Mouse (Mus musculus) left cerebral cortex, postnatal 36 days (tissue): ENCODE measurements around the gene Gm11213. TPM values are rescaled to one million over a fixed set of nuclear protein-coding genes. Genes with fewer than 3 reads are reported as not detected.

Experiments
- DNase-seq, 2 experiments: peaks; one replicate each; pipeline ENCODE4 v3.0.0; 2021 to 2022; ENCODE audit warnings: low spot score in 2 of 2, mixed read lengths in 1 of 2
- intact Hi-C: fragments of 180-260 bp; cut with DNase I; formaldehyde crosslinking; loops from one replicate; pipeline ENCODE4 v1.15.1; 2025
- total RNA-seq, 2 experiments: library from RNA; stranded (reverse); gene quantifications; 2 replicates each; pipeline ENCODE4 v1.2.3; 2021

The Gm11213 gene
- total RNA-seq, 2 experiments from 2014 or later = not detected

DNA sequence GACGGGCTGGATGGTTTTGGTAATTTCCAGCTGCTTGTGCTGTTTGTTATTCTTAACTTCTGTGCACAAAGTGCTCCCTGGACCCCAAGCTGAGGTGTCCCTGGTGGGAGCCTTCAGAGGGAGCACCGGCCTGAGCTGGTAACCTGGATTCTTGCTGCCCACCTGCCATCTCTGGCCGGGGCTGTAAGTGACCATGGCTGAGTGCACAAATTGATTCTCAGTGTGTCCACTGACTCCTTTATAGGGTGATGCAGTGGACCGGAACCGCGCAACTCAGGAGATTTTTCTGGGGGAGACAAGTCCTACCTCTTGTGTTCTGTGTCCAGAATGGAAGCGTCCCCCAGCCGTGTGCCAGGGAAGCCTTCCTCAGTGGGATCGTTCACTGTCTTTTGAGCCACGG is 19.8 kb downstream of the Gm11213 start:
- DNase-seq = no peak
- intact Hi-C loops = no loop called here

DNA sequence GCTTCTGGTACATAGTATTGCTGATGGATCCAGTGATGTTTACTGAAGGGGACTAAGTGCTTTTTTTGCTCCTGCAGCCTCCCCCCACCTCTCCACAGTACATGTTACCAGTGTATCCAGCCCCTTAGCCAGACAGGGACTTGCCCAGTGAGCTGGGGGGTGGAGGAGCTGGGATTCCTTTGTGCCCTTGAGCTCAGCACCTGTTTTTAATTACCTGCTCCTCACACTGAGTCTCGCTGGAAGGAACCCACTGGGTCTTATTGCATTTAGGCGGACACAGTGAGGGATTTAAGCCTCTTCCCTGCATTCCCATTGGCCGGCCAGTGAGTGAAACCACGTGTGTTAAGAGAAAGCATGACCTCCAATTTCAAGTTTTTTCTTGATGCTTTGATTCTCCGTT is 22.5 kb downstream of the Gm11213 start:
- intact Hi-C loops = no loop called here
- no peak for DNase-seq

DNA sequence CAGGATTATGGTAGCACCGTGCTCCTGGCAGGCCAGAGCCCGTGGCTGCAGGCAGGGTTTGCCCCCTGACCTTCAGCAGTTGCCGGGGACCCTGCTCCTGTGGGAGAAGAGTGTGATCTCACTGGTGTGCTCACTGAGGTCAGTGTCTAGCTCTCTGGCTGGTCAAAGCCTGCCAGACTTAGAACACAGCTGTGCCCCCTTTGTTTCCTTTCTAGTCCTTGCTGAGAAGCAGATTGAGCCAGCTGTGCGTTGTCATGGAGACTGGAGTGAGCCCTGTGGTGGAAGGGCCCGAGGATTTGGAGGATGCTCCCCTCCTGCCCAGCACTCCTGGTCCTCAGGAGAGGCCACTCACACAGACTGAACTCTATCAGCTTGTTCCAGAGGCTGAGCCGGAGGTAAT is 25.0 kb downstream of the Gm11213 start:
- intact Hi-C loops = no loop called here
- no peak for DNase-seq

DNA sequence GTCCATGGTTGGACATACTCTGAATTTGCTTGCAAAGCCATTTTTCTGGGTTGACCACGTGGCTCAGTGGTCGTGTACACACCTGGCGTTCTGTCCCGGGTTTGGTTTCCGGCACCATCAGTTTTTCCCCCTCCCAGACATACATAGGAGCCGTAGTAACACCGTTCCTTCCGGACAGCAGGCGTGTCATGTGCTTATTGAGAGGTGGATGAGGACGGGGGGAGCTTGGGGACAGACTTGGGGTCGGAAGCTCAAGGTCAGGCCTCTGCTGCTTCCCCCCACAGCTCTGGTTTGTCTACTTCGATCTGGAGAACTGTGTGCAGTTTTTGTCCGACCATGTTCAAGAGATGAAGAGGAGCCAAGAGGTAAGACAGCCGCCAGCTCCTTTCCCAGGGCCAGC is 25.4 kb downstream of the Gm11213 start:
- intact Hi-C loops = no loop called here
- no peak for DNase-seq

DNA sequence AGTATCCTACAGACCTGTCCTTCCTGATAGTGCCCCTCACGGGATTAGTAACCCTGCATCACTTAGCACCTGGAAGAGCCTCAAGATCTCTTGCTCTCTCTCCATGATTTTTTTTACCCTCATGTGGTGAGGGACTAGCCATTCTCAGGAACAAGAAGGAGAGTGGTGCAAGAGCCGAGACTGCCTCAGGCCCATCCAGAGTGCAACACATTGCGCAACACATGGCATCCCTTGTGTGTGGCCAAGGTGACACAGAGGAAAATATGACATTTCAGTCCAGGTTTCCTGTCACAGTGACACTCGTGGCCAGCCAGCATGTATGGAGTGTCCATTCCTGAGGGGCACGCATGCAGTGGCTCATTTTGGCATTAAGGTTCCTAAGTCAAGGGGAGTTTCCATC is 32.4 kb downstream of the Gm11213 start:
- no peak for DNase-seq
- intact Hi-C loops = no loop called here

DNA sequence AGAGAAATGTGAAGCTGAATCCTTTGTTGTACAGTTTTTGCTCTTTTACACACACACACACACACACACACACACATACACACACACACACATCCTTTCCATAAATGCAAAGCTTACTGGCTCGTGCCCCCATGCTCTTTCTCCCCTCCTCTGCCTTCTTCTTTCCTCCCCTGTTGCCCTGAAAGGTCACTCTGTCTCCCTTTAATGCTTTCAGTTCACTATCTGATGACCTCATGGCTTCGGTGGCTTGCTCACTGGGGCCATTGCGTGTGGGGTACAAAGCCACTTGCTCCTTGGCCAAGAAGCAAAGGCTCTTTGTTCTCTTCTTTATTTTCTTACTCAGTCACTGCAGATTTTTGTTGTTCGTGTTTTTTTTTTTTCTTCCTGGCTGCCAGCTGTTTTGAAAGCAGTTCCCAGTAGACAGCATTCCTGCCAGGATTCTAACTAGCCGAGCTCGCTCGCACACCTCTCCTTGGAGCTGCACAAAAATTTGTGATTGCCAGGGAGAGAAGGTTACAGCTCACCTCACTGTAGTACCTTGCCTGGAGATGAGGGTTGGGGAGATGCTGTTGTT is 34.8 kb downstream of the Gm11213 start:
- no peak for DNase-seq
- intact Hi-C loops = no loop called here

DNA sequence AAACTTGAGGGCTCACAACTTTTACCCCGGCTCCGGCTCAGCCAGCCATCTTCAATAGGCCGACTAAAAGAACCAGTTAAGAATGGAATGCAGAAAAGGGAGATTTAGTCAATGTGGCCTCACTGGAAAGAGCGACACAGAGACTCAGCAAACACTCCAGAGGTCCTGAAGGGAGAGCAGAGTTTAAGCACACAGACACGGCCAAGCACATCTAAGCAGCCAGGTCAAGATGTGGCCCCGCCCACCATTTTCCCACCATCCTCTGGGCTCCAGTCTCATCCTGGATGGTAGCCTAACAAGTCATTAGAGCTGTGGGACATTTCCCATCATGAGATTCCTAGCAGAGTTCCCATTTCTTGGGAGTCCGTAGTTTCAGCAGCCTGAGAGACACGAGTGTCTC is 35.7 kb downstream of the Gm11213 start:
- intact Hi-C loops = no loop called here
- no peak for DNase-seq

DNA sequence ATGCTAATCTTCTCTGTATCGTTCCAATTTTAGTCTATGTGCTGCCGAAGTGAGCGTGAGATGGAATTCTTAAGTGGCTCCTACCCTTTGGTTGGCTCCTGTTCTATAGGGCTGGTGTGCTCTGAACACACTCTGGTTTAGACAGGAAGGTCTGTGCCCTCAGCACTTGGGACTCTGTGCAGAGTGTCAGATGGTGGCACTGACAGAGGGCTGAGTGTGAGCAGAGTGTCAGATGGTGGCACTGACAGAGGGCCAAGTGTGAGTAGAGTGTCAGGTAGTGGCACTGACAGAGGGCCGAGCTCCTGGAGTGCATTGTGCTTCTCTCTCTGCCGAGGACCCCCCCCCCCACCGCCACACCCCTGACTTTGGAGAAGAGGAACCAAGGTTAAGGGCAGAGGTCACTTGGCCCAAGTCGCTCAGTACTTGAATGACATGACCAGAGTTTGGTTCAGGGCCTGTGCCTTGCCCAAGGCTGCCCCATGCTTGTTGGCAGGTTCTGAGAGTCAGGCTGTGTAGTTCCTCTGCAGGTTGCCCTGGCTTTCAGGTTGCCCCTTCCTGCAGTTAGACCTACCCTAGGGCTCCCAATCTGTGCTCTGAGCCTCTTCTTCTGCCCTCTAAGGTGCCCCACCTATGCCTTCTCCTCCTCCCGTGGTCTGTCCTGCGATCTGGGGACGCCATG is 37.2 kb downstream of the Gm11213 start:
- no peak for DNase-seq

DNA sequence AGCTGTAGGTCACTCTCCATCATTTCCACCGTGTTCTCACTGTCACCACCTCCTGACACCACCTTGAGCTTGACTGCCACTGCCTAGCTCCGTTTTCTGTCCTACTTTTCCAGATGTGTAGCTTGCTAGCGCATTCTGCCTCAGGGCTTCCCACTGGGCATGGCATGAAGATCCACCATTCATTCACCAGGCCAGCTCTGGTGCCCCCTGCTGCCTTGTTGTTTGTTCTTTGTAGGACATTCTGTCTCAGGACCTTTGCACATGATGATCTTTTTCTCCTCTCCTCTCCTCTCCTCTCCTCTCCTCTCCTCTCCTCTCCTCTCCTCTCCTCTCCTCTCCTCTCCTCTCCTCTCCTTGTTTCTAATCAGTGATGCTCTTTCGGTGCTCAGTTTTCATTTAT is 42.3 kb downstream of the Gm11213 start:
- intact Hi-C loops = no loop called here
- DNase-seq = no peak

More for the DNA sequence above, 37.2 kb downstream of the Gm11213 start:
- intact Hi-C loops = no loop called here

DNA sequence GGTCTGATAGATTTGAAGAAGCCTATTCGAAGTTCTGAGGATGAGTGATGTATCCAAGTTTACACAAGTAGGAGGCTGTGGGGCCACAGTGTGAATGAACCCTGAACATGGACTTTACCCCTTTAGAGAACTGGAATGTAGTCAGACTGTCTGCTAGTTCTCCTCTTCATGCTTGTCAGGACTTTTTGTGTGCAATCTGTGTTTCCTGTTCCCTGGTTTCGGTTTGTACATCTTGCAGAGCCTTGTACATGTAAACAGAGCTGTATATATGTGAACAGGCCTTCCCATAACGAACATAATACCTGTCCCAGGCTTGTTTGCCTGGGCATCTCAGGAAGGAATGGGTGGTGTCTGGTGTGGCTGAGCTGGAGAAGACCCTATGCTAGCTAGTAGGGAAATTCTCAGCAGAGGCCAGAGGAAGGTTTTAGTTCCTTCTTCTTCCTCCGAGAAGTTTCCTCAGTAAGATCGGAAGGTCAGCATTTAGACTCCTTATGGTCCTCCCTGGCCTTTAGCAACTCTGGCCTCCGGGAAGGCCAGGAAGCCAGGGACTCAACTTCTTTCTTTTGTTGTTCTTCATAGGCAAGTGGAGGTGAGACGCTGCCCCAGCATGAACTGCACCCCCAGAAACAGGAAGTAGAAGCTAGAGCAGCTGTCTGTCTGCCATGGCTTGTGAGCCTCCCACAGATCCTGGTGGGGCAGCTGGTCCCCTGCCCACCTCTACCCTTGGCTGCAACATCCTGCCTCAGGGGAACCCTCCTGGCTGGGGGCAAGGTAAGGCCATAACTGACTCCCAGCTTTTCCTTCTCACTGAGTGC is 43.0 kb downstream of the Gm11213 start:
- DNase-seq = no peak
- intact Hi-C loops = no loop called here

DNA sequence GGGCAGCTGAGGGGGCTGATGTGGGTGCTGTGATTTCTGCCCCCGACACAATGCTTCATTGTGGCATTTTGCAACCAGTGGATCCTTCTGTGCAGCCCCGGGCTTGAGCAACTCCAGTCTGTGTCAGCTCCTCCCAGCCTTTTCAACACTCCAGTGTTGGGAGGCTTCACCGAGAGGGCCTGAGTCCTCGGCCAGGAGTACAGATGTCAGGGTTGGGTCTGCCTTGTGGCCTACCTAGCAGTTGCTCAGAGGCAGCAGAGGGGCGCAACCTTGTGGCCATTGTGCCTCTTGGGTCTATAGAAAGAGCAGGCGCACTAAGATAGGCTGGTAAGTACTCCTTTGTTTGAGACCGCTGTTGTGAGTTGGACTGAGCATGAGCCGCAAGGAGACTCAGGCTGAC is 45.0 kb downstream of the Gm11213 start:
- intact Hi-C loops = no loop called here
- DNase-seq = no peak

DNA sequence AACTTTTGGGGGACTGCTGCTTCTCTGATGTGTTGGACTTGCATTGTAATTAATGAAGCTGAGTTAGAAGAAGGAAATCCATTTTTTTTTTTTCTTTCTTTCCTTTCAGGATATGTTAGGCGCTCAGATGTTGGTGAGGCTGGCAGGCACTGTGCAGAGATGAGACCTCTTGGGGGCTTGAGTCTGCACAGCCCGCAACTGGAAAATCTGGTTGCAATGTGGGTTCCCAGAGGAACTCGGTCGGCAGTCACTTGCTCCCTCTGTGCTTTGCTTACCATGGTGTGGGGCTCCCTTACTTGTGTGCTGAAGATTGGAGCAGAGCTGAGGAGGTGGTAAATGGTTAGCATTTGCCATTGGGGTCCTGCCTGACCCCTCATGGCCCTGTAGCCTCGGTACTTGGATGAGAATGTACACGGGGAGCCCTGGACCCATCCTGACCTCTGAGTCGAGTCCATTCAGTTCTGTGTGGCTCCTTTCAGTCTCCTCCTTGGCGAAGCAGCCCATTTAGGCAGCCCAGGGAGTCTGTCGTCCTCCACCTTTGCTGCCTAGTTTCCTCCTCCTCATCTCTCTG is 45.8 kb downstream of the Gm11213 start:
- peak in 1 of 2 experiments; percentile 15 for DNase-seq

DNA sequence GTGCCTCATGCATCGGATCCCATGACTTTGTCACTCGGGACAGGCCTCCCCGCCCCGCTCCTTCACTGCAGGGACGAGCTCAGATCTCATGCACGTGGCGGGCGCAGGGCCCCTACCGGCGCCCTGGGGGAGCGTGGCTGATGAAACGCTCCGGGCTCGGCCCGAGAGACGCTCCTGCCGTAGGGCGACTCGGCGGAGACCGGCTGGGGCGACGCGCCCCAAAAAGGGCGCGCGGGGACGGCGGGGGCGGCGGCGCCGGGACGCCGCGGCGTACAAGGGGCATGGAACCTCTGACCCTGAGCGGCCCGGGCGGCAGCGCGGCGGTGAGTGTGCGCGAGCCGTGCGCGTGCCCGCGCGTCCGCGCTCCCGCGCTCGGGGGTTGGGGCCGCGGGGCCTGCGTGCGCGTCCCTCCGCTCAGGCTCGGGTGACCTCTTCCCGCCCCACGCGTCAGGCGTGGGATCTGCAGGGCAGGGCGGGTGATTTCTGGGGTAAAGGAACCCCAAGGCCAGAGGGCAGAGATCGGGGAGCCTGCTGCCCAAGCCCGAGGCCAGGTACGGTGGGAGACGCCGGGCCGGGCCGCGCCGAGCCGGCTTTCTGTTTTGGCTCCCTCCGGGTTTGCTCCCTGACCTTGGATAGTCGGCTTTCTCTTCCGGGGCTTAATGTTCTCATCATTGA is 46.5 kb downstream of the Gm11213 start, which contains the start of gene Tmem268:
Gene Tmem268 (plus strand): TSS at position 375 of the 675 bp plus-strand sequence.
- peak; percentile 72 to 80 for DNase-seq
- intact Hi-C loops = loop anchor here (2.0 to 5.0 kb wide), 3 partner anchors 14 to 141 kb away; partner anchors contain the start of gene Atp6v1g1

More for the DNA sequence above, 45.8 kb downstream of the Gm11213 start:
- intact Hi-C loops = loop anchor here (2.0 to 5.0 kb wide), 3 partner anchors 14 to 142 kb away; partner anchors contain the start of gene Atp6v1g1

DNA sequence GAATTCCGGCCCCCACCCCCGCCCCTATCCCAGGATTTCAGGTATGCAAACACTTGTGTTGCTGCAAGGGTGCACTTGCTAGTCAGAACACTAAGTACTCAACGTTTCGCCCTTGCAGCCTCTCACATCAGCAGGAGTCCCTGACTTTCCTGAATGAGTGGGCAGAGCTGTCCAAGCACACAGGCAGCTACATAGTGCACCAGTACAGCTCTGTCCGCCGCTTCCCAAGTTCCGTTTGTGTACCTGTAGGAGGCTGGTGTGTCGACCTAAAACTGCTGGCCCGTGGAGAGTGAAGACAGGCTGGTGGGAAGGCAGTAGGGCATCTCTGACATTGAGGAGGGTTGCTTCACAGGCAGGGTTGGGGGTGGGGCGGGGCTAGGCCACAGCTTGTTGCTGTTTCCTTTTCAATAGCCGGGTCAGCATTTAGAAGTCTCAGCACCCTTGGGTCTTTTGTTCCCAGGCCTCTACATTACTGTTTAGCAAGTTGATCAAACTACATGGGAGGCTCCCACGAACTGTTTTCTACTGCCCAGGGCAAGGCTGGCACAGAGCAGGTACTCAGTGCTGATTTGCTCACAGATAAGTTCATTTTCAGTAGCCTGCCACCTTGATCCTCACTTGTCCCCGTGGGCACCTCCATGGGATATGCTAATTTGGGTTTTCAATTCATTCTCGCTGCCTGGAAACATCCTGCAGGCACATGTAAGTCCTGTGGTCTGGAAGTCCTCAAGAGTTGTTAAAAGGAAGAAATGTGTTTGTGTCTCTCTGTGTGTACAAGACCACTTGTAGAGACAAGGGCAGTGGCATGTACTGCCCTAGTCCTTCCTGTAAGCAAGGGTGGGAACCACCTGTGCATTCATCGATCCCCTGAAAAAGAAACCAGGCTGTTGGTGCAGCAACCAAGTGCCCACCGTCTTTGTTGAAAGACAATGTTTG is 47.7 kb downstream of the Gm11213 start:
- intact Hi-C loops = loop anchor here (2.0 to 5.0 kb wide), 3 partner anchors 13 to 140 kb away; partner anchors contain the start of gene Atp6v1g1
- DNase-seq = no peak

DNA sequence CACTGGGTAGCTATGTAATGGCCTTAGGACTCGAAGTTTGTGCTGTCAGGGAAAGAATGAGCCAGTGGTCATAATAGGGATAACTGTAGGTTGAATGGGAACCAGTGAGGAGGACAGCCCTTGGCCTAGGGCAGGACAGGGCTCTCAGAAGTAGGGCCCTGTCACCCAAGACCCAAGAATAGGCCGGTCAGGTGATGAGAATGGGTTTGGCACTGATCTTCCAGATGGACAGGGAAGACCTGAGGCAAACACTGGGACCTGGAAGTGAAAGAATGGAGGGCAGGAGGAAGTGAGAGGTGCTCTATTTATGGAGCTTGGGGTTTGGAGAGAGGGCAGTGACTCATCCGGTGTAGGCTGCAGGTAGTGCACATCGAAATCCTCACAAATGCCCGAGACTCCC is 48.4 kb downstream of the Gm11213 start:
- DNase-seq = no peak
- intact Hi-C loops = loop anchor here (5.0 kb wide), 2 partner anchors 64 to 139 kb away; no protein-coding TSS in a partner anchor

DNA sequence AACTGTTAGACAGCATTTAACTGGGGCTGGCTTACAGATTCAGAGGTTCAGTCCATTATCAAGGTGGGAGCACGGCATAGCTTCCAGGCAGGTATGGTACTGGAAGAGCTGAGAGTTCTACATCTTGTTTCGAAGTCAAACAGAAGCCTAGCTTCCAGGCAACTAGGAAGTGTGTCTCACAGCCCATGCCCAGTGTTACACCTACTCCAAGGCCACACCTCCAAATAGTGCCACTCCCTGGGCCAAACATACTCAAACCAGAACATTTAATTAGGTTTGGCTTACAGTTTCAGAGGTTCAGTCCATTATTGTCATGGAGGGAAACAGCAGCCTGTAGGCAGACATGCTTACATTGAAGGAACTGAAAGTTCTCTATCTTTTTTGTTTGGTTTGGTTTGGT is 50.0 kb downstream of the Gm11213 start:
- intact Hi-C loops = loop anchor here (5.0 kb wide), 2 partner anchors 63 to 138 kb away; no protein-coding TSS in a partner anchor
- DNase-seq = no peak

DNA sequence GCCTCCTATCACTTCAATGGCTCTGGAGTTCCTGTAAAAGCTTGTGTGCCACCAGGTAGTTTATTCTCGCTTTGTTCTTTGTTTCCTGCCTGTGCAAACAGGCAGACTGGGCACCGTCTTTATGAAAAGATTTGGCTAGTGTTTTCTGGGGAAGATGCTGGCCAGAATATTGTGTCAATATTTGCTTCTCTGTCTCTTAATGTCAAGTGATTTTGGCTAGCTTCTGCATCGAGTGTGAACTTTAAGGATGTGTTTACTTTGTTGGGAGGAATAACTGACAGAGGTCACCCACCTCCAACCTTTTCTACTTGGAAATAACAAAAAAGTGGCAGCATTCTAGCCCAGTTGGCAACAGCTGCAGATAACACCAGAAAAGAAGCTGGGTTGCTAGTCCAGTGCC is 50.4 kb downstream of the Gm11213 start:
- intact Hi-C loops = loop anchor here (5.0 kb wide), 2 partner anchors 62 to 137 kb away; no protein-coding TSS in a partner anchor
- no peak for DNase-seq
